Mouse (Mus musculus): ENCODE data around the gene Speer4f2. TPM values are rescaled to one million over a fixed set of nuclear protein-coding genes. Genes with fewer than 3 reads are reported as not detected.

The Speer4f2 gene
- polyA plus RNA-seq, 1 experiment from 2014 or later: not detected

- H3K27me3 ChIP-seq (replicated peaks; ENCODE audit: control insufficient read depth, insufficient read depth, low read length): no peaks in the 10 kb centered on the region
- no peaks in the 10 kb centered on the region for H3K4me1 ChIP-seq (ENCODE audit: control insufficient read depth, insufficient read depth, low read length)
- no peak overlapping the region for H3K9ac ChIP-seq (ENCODE audit: low read length)
- no peak for ATAC-seq
- no peaks in the 10 kb centered on the region for H3K36me3 ChIP-seq (ENCODE audit: control insufficient read depth, insufficient read depth, low read length)
- 90% methylated on average over 4 of the region's 4 CpGs for WGBS
- H3K4me3 ChIP-seq (ENCODE audit: low read depth, low read length): no peak overlapping the region
- no peaks in the 10 kb centered on the region for H3K9me3 ChIP-seq (replicated peaks; ENCODE audit: control insufficient read depth, low read length)
- H3K4me2 ChIP-seq (ENCODE audit: low read length): no peak overlapping the region
- no peak for DNase-seq (ENCODE audit: low spot score)
- H3K27ac ChIP-seq (ENCODE audit: low read depth, low read length): no peak overlapping the region
These were observed 29.5 kb downstream of the Speer4f2 start for GRCm38 (mm10) chr5:17402330-17403125.

DNA sequence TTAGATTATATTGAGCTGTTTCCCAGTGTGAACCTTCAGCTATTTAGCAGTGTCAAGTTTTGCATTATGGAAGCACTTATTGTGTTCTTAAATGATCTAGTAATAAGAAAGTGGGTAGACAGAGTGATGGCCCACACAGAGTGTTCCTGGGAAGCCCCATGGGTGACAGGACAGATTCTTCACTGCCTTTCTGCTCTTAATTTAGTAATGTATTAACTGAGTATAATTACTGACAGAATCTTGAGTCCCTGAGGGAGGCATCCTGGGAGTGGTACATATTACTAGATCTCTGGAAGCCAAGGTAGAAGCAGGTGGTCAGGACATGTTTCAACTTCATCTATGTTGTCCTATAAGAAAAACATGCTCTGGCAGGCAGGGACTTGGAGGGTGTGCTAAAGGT, 30.6 kb downstream of the Speer4f2 start:
- H3K27ac ChIP-seq (ENCODE audit: low read depth, low read length): no peak overlapping the region
- no peaks in the 10 kb centered on the region for H3K9me3 ChIP-seq (replicated peaks; ENCODE audit: control insufficient read depth, low read length)
- H3K36me3 ChIP-seq (ENCODE audit: control insufficient read depth, insufficient read depth, low read length): no peaks in the 10 kb centered on the region
- H3K4me3 ChIP-seq (ENCODE audit: low read depth, low read length): no peak overlapping the region
- H3K4me1 ChIP-seq (ENCODE audit: control insufficient read depth, insufficient read depth, low read length): no peaks in the 10 kb centered on the region
- no peak for DNase-seq (ENCODE audit: low spot score)
- no peaks in the 10 kb centered on the region for H3K27me3 ChIP-seq (replicated peaks; ENCODE audit: control insufficient read depth, insufficient read depth, low read length)
- ATAC-seq: no peak
- H3K4me2 ChIP-seq (ENCODE audit: low read length): no peak overlapping the region
- H3K9ac ChIP-seq (ENCODE audit: low read length): no peak overlapping the region

- no peak for ATAC-seq
These were observed 36.1 kb downstream of the Speer4f2 start for GRCm38 (mm10) chr5:17408924-17409660.

DNA sequence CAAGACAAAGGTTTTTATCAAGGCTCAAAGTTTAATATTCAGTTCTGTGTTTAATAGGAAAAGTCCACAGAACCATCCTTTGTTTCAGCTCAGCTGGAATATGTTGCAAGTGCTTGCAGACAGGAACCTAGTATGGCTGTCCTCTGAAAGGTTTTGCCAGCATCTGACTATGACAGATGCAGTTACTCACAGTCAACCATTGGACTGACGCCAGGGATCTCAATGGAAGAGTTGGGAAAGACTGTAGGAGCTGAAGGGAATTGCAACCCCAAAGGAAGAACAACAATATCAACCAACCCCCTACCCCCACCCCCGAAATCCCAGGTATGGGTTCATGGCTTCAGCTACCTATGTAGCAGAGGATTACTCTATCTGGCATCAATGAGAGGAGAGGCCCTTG, 44.2 kb downstream of the Speer4f2 start:
- DNase-seq (ENCODE audit: low spot score): peak; percentile 21

More at GRCm38 (mm10) chr5:17408924-17409660, 36.1 kb downstream of the Speer4f2 start:
- Histone ChIP-seq H3K9ac (ENCODE audit: low read length) (no peak overlapping the region), H3K4me2 (ENCODE audit: low read length) (no peak overlapping the region), H3K4me3 (ENCODE audit: low read depth, low read length) (no peak overlapping the region), H3K36me3 (ENCODE audit: control insufficient read depth, insufficient read depth, low read length) (no peaks in the 10 kb centered on the region), H3K4me1 (ENCODE audit: control insufficient read depth, insufficient read depth, low read length) (no peaks in the 10 kb centered on the region), H3K27ac (ENCODE audit: low read depth, low read length) (no peak overlapping the region), H3K27me3 (replicated peaks; ENCODE audit: control insufficient read depth, insufficient read depth, low read length) (no peaks in the 10 kb centered on the region), H3K9me3 (replicated peaks; ENCODE audit: control insufficient read depth, low read length) (no peaks in the 10 kb centered on the region)
- 89% methylated on average over 4 of the region's 4 CpGs for WGBS
- DNase-seq (ENCODE audit: low spot score): no peak

GRCm38 (mm10) chr5:17419215-17419820, 46.3 kb downstream of the Speer4f2 start:
- no peaks in the 10 kb centered on the region for H3K9me3 ChIP-seq (replicated peaks; ENCODE audit: control insufficient read depth, low read length)
- no peak overlapping the region for H3K4me2 ChIP-seq (ENCODE audit: low read length)
- no peak overlapping the region for H3K4me3 ChIP-seq (ENCODE audit: low read depth, low read length)
- no peaks in the 10 kb centered on the region for H3K27me3 ChIP-seq (replicated peaks; ENCODE audit: control insufficient read depth, insufficient read depth, low read length)
- peak; percentile 52; the same call in 1 of the 2 replicates for ATAC-seq
- no peak overlapping the region for H3K27ac ChIP-seq (ENCODE audit: low read depth, low read length)
- DNase-seq (ENCODE audit: low spot score): peak; percentile 32
- H3K9ac ChIP-seq (ENCODE audit: low read length): no peak overlapping the region
- no peaks in the 10 kb centered on the region for H3K36me3 ChIP-seq (ENCODE audit: control insufficient read depth, insufficient read depth, low read length)
- no peaks in the 10 kb centered on the region for H3K4me1 ChIP-seq (ENCODE audit: control insufficient read depth, insufficient read depth, low read length)
- 71% methylated on average over 1 of the region's 1 CpGs for WGBS

More for the DNA sequence above, 44.2 kb downstream of the Speer4f2 start:
- Histone ChIP-seq H3K4me3 (ENCODE audit: low read depth, low read length) (no peak overlapping the region), H3K4me1 (ENCODE audit: control insufficient read depth, insufficient read depth, low read length) (no peaks in the 10 kb centered on the region), H3K36me3 (ENCODE audit: control insufficient read depth, insufficient read depth, low read length) (no peaks in the 10 kb centered on the region), H3K9ac (ENCODE audit: low read length) (no peak overlapping the region), H3K27ac (ENCODE audit: low read depth, low read length) (no peak overlapping the region), H3K9me3 (replicated peaks; ENCODE audit: control insufficient read depth, low read length) (no peaks in the 10 kb centered on the region), H3K4me2 (ENCODE audit: low read length) (no peak overlapping the region), H3K27me3 (replicated peaks; ENCODE audit: control insufficient read depth, insufficient read depth, low read length) (no peaks in the 10 kb centered on the region)
- ATAC-seq: no peak
- WGBS: 77% methylated on average over 2 of the region's 2 CpGs

GRCm38 (mm10) chr5:17419921-17420320, 46.9 kb downstream of the Speer4f2 start:
- no peak for ATAC-seq
- H3K9me3 ChIP-seq (replicated peaks; ENCODE audit: control insufficient read depth, low read length): no peaks in the 10 kb centered on the region
- no peaks in the 10 kb centered on the region for H3K27me3 ChIP-seq (replicated peaks; ENCODE audit: control insufficient read depth, insufficient read depth, low read length)

DNA sequence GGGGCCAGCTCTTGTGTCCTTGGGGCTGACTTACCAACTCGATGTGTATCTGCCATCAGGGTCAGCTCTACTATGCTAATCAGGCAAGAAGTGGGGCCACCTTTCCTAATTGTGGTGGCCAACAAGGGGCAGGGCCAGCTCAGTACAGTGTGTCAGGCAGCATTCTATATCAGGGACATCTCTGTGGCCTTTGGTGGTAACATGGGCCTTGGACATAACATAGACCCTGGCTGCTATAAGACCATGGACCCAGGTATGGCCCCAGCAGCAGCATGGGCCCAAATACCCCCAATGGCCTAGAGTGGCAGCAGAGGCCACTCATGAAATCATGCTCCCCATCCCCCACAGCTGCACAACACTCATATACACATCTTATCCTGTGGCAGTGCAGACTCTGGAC, 49.2 kb downstream of the Speer4f2 start:
- Histone ChIP-seq H3K27ac (ENCODE audit: low read depth, low read length) (no peak overlapping the region), H3K9me3 (replicated peaks; ENCODE audit: control insufficient read depth, low read length) (no peaks in the 10 kb centered on the region), H3K4me1 (ENCODE audit: control insufficient read depth, insufficient read depth, low read length) (no peaks in the 10 kb centered on the region), H3K36me3 (ENCODE audit: control insufficient read depth, insufficient read depth, low read length) (no peaks in the 10 kb centered on the region), H3K27me3 (replicated peaks; ENCODE audit: control insufficient read depth, insufficient read depth, low read length) (no peaks in the 10 kb centered on the region), H3K4me2 (ENCODE audit: low read length) (no peak overlapping the region), H3K9ac (ENCODE audit: low read length) (no peak overlapping the region), H3K4me3 (ENCODE audit: low read depth, low read length) (no peak overlapping the region)
- 71% methylated on average over 1 of the region's 1 CpGs for WGBS
- peak; percentile 42; the same call in 1 of the 2 replicates for ATAC-seq
- DNase-seq (ENCODE audit: low spot score): no peak

More at GRCm38 (mm10) chr5:17419921-17420320, 46.9 kb downstream of the Speer4f2 start:
- no peak for DNase-seq (ENCODE audit: low spot score)
- Histone ChIP-seq H3K4me2 (ENCODE audit: low read length) (no peak overlapping the region), H3K36me3 (ENCODE audit: control insufficient read depth, insufficient read depth, low read length) (no peaks in the 10 kb centered on the region), H3K9ac (ENCODE audit: low read length) (no peak overlapping the region), H3K4me1 (ENCODE audit: control insufficient read depth, insufficient read depth, low read length) (no peaks in the 10 kb centered on the region), H3K27ac (ENCODE audit: low read depth, low read length) (no peak overlapping the region), H3K4me3 (ENCODE audit: low read depth, low read length) (no peak overlapping the region)

- Histone ChIP-seq H3K27me3 (replicated peaks; ENCODE audit: control insufficient read depth, insufficient read depth, low read length) (no peaks in the 10 kb centered on the region), H3K27ac (ENCODE audit: low read depth, low read length) (no peak overlapping the region), H3K36me3 (ENCODE audit: control insufficient read depth, insufficient read depth, low read length) (no peaks in the 10 kb centered on the region), H3K9ac (ENCODE audit: low read length) (no peak overlapping the region), H3K4me2 (ENCODE audit: low read length) (no peak overlapping the region), H3K4me1 (ENCODE audit: control insufficient read depth, insufficient read depth, low read length) (no peaks in the 10 kb centered on the region), H3K4me3 (ENCODE audit: low read depth, low read length) (no peak overlapping the region), H3K9me3 (replicated peaks; ENCODE audit: control insufficient read depth, low read length) (no peaks in the 10 kb centered on the region)
- ATAC-seq (no peak), DNase-seq (ENCODE audit: low spot score) (no peak)
- 86% methylated on average over 1 of the region's 1 CpGs for WGBS
These were observed 54.0 kb downstream of the Speer4f2 start for GRCm38 (mm10) chr5:17426930-17427329.
